Mouse (Mus musculus) heart, postnatal 14 days (tissue): ENCODE measurements around the gene Hoxc9. TPM values are rescaled to one million over a fixed set of nuclear protein-coding genes. Genes with fewer than 3 reads are reported as not detected.

Source experiments
- DNase-seq, 2 experiments: peaks; one replicate each; pipeline ENCODE4 v3.0.0; 2021 to 2022
- intact Hi-C: fragments of 180-260 bp; cut with DNase I; formaldehyde crosslinking; loops from one replicate; pipeline ENCODE4 v1.15.1; 2025
- long read RNA-seq, 2 experiments: library from polyadenylated mRNA; stranded (forward); transcript quantifications; one replicate each; pipeline ENCODE4 v2.0.0; 2021
- total RNA-seq, 2 experiments: library from RNA; stranded (reverse); gene quantifications; 2 replicates each; pipeline ENCODE4 v1.2.3; 2021

Gene Hoxc9
- total RNA-seq: not detected
- long read RNA-seq, experiment 1: 0 reads
- long read RNA-seq, experiment 2: 0 reads

DNA sequence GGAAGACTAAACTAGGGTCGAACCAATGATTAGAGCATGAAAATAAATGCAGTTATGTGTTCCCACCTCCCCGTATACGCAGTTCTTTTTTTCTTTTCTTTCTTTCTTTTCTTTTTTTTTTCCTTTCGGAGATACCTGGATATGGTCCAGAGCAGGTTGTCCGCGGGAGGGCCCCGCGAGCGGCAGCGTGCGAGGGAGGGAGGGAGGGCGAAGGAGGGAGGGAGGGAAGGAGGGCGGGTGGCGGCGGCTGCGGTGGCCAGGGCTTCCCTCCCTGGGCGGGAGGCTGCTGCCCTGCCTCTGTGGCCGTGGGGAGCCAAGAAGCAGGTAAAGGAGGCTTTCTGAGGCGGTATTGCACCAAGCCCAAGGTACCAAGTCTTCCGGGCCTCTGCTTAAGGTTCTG, at the start of gene Hoxc9:
Gene Hoxc9 (plus strand): TSS at position 269 of the 400 bp plus-strand sequence.
- intact Hi-C loops: no loop called here
- no peak for DNase-seq

DNA sequence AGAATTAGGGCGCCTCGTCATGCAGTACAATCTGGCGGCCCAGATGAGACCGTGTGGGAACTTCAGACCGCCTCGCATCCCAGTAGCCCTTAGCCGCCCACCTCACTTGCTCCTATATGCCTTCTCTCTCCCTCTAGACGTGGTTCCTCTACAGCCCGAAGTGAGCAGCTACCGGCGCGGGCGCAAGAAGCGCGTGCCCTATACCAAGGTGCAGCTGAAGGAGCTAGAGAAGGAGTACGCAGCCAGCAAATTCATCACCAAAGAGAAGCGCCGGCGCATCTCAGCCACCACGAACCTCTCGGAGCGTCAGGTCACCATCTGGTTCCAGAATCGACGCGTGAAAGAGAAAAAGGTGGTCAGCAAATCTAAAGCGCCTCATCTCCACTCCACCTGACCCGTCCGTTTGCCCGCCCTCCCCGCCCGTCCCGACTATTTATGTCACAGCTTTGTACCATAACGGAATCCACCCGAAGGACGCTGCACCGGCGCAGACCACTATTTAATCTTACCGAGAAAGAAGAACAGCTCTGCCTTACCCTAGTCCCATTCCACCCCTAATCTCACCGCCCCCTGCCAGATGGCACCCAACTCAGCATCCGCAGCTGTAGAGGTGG, 49.1 kb upstream of the Hoxc9 start:
- intact Hi-C loops: no loop called here
- DNase-seq: no peak

GRCm38 (mm10) chr15:102931706-102932358, 44.4 kb upstream of the Hoxc9 start:
- DNase-seq: no peak
- intact Hi-C loops: no loop called here

DNA sequence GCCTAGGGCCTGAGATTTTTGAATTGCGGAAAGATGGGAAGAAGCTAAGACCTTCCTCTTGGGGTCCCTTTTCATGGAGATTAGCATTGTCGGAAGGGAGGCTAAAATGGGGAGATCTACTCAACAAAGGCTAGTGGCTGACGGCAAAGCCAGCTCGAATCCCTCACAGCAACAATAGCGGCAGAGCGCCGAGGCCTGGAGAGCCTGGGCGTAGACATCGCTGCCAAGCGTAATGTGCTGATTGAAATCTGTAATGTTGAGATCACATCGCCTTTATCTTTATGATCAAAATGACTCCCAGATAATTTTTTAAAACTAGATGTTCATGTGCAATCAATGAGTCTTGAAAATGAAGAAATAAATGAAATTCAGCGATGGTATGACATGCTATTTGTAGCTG, 41.8 kb upstream of the Hoxc9 start:
- intact Hi-C loops: no loop called here
- DNase-seq: no peak

GRCm38 (mm10) chr15:102934897-102935296, 41.3 kb upstream of the Hoxc9 start:
- DNase-seq: no peak
- intact Hi-C loops: no loop called here

DNA sequence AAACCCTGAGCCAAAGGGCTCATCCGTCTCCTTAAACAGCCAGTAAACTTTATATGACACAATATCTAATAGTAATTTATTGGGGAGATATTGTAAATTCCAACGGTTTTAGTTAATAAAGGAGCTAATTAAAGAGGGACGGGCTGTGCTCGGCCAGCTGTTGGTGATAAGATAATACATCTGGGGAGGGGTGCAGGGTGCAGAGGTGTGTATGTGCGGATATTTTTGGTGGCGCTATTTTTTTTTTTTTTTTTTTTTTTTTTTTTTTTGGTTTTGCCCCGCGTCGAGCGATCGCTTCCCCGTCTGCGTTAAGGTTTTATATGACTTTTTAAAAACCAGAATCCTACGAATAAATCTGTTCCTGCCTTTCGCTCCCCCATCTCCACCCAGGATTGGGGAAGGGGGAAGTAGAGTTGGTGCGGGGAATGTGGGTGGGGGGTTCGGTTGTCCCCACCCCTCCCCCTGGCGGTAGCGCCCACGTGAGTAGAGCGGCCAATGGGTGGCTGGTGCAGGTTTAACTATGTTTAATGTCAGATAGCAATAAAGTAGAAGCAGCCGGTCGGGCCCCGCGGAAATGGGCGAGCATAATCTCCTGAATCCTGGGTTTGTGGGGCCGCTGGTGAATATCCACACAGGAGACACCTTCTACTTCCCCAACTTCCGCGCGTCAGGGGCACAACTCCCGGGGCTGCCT, 39.8 kb upstream of the Hoxc9 start, which contains the start of gene Hoxc12:
Gene Hoxc12 (plus strand): TSS at position 479 of the 694 bp plus-strand sequence.
- DNase-seq: no peak
- intact Hi-C loops: no loop called here

DNA sequence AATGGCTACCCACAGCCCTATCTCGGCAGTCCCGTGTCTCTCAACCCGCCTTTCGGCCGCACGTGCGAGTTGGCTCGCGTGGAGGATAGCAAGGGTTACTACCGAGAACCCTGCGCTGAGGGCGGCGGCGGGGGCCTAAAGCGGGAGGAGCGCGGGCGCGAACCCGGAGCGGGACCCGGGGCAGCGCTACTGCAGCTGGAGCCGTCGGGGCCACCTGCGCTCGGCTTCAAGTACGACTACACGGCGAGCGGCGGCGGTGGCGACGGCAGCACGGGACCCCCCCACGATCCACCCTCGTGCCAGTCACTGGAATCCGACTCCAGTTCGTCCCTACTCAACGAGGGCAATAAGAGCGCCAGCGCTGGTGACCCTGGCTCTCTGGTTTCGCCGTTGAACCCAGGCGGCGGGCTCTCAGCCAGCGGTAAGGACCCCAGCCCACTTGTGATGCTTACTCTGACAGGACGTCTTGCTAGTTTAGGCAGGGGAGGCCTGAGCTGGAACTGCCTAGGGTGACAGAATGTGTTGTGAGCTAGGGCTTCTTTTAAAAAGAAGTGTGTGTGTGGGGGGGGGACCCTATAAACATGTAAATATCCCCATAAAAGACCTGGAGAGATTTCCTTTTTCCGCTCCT, 39.1 kb upstream of the Hoxc9 start:
- DNase-seq: no peak
- intact Hi-C loops: no loop called here

DNA sequence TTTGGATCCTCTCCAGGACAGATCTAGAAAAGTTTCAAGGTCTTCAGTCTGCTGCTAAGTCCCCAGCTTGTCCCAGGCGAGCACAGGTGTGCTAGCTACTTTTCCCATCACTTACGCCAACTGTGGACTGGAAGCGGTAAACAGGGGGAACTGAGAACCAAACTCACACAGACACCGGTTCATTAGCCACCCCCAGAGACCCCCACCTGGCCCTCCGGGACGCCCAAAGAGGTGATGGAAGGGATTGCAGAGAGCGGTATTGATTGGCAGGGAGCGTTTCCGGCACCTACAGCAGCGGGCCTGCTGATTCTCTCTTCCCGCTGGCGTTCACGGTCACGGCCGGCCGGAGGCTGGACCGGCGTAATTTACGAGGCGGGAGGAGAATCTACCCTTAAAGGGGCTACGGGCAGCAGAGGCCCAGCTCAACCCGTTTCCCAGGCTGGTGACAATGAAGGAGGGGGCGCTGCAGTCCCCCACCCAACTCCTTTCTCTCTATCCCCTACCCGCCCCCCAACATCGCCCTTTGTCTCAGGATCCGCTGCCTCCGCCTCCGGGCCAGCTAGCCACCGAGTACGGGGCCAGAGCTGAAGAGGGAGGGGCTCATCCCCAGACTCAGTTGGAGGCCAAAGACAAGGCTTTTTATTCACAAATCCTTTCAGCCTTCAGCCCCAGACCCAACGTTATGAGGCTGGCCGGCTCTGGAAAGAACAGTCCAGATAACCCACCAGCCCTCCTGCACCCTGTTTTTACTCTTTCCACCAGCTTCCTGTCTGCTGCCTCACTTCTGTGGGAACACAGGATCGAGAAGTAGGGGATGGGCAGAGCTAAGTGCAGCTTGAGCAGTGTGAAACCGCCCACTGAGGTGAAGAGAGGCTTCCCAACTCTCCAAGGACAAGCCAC, 36.7 kb upstream of the Hoxc9 start:
- intact Hi-C loops: no loop called here
- DNase-seq: no peak

GRCm38 (mm10) chr15:102942739-102943467, 33.3 kb upstream of the Hoxc9 start:
- DNase-seq: no peak
- intact Hi-C loops: no loop called here

- no peak for DNase-seq
- intact Hi-C loops: no loop called here
Observed at GRCm38 (mm10) chr15:102943468-102943813, 32.8 kb upstream of the Hoxc9 start.

DNA sequence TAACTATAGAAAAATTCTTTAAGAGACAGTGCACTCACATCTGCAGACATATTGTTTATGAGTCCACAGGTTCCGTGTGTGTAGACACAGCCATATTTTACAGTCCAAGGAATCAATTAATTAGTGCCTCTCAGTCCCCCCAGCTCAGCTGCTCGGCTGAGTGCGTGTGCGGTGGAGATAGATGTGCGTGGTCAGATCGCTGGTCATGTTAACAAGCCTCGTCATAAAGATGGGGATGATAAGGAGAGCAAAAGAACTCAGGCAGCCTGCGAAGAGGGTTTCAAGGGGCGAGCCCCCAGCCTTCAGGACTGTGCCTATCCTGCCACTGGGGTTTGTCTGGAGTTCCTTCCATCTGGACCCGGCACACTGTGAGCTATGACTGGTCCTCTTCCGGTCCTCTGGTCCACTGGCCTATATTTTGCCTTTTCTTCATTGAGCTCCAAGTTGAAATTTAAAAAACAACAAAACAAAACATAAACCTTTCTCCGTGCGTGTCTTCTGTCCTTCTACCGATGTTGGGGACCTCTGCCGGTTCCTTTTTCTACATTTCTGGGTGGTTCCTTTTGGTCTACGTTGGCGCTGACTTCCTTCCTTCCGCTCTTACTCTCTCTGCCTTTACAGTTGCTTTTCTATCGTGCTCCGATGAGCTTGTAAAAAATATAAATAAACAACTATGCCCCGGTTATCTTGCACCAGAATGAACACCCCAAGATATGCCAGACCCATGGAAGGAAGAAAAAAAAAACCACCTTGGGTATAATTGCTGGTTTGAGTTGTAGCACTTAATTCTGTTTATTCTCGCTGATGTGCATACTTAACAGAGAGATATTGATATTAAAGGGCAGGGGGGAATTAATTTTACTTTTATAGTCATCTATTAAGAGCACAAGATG, 30.8 kb upstream of the Hoxc9 start:
- no peak for DNase-seq
- intact Hi-C loops: no loop called here

DNA sequence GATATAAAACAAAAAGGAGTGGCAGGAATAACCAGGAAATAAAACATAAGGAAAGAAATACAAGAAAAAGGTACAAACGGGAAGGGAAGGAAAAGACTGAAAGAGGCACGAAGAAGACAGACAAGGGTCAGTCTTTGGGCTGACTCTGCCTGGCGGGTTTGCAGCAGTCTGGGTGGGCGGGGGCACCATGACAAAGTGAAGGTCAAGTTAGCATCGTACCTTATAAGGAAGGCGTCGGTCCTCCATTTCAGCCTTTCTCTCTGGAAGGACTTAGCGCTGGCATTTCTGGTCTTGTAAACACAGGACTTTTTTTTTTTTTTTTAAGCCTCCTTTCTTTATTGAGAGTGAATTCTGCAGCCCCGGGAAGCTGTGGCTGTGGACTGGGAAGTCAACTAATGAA, 29.0 kb upstream of the Hoxc9 start:
- DNase-seq: no peak
- intact Hi-C loops: no loop called here

DNA sequence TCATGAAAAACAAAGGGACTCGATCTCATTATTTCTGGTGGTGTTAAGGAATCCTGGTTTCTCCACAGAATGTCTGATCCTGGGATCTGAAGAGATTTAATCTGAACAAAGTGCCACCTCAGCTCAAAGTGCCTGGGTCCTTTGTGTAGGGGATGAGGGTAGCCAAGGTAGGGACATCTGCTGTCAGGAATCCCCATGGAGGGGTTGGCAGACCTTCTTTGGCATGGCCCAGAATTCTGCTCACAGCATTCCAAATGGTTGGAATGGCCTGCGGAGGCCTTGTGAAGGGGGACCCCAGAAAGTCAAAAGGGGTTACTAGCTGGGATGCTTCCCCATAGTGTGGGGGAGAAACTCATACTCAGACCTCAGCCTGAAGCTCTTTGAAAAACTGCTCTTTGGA, 27.4 kb upstream of the Hoxc9 start:
- DNase-seq: no peak
- intact Hi-C loops: no loop called here

DNA sequence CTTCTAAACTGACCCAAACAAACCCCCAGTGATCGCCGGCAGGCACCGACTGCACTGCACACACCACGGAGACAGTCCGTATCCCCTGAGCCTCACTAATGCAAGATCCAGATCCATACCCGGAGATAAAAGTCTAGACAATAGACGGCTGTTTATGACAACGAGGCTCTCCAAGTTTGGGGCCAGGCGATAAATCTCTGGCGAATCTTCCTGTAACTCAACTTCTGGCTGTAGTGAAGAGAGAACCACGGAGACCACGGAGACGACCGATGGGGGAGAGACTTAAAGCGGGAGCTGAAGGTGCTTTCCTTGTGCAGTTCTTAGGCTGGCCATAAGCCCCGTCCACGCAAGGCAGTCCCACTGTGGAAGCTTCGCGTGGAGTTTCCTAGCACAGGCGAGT, 26.5 kb upstream of the Hoxc9 start:
- intact Hi-C loops: no loop called here
- no peak for DNase-seq

- DNase-seq: no peak
- intact Hi-C loops: no loop called here
Observed at GRCm38 (mm10) chr15:102950877-102951276, 25.4 kb upstream of the Hoxc9 start.

- intact Hi-C loops: no loop called here
- DNase-seq: no peak
Observed at GRCm38 (mm10) chr15:102953561-102953960, 22.7 kb upstream of the Hoxc9 start.

DNA sequence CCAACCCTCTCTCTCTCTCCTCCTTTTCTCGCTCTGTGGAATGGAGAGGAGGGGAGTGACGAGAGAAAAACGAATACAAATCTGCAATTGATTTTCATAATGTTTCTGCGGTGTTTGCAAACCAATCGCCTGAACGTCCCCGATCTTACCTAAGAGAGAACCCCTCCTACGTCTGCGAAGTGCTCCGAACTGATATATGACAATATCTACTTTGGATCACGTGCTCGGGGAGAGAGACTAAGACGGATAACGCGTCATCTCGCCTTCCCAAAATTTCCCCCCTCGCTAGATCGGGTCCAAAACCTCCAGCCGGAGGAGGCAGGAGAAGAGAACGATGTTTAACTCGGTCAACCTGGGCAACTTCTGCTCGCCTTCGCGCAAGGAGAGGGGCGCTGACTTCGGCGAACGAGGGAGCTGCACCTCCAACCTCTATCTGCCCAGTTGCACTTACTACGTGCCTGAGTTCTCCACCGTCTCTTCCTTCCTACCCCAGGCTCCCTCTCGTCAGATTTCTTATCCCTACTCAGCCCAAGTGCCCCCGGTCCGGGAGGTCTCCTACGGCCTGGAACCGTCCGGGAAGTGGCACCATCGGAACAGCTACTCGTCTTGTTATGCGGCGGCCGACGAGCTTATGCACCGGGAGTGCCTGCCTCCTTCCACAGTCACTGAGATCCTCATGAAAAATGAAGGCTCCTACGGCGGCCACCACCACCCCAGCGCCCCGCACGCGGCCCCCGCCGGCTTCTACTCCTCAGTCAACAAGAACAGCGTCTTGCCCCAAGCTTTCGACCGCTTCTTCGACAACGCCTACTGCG, 21.8 kb upstream of the Hoxc9 start, which contains the start of gene Hoxc11:
Gene Hoxc11 (plus strand): TSS at position 236 of the 815 bp plus-strand sequence.
- no peak for DNase-seq
- intact Hi-C loops: no loop called here

DNA sequence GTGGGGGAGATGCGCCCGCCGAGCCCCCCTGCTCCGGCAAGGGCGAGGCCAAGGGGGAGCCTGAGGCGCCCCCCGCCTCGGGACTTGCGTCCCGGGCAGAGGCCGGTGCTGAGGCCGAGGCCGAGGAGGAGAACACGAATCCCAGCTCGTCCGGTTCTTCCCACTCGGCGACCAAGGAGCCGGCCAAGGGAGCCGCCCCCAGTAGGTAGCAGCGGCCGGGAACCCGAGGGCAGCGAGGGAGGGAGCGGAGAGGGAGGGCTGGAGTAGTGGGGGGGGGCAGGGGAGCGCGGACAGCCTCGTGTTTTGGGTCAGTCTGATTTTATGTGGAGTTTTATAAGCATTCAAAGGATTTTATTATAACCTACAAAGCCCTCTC, 21.2 kb upstream of the Hoxc9 start:
- intact Hi-C loops: no loop called here

More for the DNA sequence above, 21.2 kb upstream of the Hoxc9 start:
- DNase-seq: no peak
